Mouse (Mus musculus) right cerebral cortex, postnatal 25 days (tissue): Measurements from ENCODE around the gene Fkbp6.

Source experiments
- DNase-seq: peaks from one replicate; pipeline ENCODE4 v3.0.0; 2022

Gene Fkbp6

DNA sequence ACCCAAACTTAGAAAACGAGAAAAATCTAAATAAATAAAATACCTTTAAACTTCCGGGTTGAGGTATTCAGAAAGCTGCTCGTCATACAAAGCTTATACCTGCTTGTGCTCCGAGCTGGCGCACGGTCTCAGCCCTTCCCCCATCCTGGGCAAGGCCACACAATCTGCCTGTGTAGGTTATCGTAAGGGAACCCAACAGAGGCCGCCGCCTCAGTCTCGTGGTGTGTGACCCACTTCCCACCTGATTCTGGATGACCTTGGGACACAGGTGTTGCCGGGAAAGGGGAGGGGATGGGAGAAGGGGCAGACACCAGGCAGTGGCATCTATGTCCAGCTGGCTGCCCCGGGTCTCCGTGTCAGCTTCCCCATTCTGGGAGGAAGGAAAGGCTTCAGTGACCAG is 1.8 kb upstream of the Fkbp6 start:
- no peak for DNase-seq

DNA sequence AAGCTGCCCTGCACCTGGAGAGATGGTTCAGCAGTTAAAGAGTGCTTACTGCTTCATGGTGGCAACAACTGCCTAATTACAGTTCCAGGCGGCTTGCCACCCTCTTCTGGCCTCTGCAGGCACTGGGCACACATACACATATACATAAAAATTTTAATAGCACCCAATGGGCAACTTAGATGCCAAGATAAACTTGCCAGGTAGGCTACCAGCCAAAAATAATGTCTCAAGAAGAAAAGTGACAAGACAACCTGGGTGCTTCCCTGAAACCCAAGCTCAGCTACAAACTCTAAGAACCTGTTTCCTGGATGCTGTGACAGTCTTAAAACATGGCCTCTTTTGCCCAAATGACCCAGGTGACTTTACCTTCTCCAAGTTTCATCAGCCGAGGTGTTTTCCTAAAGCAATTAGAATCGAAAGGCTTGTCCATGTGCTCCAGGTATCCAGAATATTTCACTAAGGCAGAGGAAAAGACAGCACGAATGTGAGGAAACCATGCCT is 2.3 kb downstream of the Fkbp6 start:
- DNase-seq: no peak

DNA sequence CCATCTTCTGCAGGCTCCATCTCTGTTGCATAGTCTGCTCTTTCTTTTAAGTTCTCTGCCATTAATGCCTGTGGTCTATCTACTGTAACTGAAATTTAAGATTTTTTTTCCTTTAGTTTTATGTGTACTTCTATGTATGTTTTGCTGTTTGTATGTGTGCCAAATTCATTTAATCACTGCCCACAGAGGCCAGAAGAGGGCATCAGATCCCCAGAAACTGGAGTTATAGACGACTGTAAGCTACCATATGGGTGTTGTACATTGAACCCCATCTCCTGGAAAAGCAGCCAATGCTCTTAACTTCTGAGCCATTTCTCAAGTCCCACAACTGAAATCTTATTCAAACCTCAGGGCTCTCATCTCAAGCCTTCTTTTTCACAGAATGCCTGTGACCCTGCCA is 3.4 kb downstream of the Fkbp6 start:
- DNase-seq: no peak

DNA sequence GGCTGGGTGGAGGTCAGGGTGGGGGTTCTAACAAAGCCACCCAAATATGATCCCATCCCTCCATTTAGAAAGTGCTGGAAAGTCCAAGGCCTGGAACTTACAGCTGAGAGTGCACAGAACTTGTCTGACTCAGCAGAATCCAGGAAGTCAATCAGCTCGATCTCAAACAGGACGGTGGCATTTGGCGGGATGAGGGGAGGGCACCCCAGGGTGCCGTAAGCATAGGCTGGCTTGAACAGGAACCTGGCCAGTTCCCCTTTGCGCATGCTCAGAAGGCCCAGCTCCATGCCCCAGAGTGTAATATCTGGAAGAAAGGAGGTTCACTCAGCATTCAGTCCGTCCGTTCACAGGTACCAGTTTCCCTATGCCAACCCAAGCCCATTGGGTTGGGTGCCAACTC is 3.9 kb downstream of the Fkbp6 start:
- no peak for DNase-seq

DNA sequence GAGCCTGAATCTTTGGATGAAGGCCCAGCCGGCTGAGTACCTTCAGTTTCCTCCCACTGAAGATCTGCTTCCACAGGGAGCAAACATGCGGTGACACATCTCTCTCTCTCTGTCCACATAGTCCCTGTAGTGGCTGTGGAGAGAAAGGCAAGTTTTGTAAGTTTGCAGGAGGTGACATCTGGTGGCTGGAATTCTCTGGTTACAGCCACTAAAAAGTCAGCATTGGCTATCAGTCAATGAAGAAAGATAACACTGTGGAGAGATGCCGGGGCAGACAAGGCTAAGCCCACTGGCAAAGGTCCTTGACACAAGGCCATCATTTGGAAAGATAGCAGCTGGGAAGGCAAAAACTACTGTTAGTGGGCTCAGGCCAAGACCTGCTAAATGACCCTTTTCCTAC is 12.3 kb downstream of the Fkbp6 start:
- no peak for DNase-seq

DNA sequence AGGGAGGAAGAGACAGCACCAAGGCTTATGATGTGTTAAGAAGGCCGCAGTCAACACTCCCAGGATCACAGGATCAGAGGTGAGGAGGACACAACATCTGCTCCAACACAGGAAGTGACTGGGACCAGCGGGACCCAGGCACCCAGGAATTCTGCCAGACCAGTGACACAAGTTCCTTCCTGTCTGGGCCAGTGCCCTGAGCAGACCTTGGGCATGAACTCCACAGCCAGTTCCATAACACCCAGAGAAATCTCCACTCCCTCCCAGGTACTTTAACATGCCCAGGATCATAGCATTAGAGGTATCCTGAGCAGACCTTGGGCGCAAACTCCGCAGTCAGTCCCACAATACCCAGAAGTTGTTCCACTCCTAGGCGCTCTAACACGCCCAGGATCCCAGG is 18.7 kb downstream of the Fkbp6 start:
- DNase-seq: no peak

DNA sequence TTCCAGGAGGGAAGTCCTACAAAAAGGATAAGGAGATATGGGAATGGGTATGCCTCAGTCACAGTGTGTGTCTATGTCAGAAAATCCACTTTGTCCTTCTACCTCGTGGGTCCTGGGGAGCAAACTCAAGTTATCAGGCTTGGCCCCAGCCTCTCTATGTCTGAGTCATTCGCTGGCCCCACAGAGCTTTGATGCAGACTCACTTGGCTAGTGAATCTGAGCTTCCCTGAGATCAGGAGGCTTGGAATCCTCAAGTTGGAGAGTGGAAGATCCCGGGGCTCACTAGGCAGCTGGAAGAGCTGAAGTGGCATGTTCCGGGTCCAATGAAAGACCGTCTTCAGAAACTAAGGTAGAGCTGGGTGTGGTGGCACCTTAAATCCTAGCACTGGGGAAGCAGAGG is 19.6 kb downstream of the Fkbp6 start:
- DNase-seq: no peak

DNA sequence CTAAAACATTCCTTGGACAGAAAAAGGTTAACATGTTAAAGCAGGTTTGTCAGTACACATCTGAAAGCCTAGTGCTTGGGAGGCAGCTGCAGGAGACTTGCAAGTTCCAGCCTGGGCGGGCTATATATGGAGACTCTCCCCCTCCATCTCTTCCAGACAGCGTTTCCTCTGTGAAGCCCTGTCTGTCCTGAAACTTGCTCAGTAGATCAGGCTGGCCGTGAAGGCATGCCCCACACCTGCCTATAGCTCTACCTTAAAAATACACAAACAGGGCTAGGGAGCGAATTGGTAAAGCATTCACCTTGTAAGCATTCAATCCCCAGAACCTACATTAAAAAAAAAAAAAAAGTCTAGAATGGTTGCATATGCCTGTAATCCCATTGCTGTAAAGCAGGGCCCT is 20.4 kb downstream of the Fkbp6 start:
- no peak for DNase-seq

DNA sequence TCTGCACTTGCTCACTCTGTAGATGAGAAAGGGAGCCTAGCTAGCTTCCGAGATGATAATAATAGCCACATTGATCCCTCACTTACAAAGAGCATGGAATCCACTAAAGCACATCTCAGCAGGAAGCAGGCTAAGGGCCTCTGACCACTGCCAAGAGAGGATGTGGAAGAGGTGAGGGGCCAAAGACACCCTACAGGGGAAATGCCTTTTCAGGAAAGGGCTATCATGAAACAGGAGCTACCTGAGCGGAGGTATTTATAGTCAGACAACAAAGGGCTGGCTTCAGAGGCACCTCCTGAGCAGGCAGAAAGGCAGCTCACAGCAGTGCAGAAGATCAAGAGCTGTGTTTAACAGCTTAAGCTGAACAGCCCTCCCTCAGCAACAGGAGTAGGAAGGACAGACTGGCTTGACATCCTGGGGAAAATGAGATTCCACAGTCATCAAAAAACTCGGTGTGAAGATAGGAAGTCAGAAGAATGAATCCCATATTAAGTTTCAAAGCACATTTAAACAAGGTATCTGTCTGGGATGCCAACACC is 23.7 kb downstream of the Fkbp6 start:
- no peak for DNase-seq

DNA sequence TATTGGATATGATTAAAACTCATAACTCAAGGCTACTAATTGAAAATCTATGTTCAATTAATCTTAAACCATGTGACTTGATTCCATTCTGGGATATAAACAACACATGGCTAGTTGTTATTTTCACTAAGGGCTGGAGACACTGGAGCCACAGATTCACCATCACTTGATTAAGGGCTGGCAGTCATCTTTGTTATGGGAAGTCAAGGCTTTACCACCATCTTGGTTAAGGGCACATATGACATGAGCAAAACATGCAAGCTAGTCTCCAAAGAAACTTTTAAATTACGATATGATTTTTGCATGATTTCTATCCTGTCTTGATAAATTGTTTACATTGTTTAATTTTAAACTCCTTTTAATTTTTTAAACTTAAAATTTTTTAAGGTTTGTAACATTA is 27.6 kb downstream of the Fkbp6 start:
- no peak for DNase-seq

DNA sequence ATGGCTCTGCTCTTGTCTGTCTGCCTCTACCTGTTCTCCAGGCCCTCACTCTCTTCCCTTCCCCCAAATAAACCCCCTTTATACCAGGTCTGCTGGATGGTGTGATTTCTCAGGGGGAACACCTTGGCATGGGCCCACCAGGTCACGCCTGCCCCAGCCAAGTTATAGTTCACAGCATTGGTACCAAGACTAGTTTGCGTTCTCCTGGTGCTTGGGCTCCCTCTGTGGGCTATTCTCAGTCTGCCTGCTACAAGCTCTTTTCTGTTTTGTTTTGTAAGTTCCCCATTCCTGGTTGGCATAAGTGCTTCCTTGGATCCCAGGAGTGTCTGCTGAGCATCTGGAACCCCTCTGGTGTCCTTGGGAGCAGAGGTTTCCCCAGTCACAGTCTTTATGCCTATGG is 30.0 kb downstream of the Fkbp6 start:
- no peak for DNase-seq

DNA sequence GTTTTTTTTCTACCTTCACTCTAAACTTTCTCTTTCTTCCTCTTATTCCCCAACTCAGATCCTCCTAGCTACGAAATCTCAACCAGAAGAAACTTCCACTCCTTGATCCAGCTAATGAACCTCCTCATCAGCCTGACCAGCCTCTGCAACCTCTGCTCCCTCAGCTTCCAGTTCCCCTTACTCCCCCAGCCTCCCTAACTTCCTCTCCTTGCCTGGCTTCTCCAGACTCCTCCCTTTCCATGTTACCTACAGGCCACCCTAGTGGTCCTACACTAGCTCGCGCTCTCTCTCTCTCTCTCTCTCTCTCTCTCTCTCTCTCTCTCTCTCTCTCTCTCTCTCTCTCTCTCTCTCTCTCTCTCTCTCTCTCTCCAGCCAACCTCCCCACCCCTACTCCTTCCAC is 33.7 kb downstream of the Fkbp6 start:
- DNase-seq: no peak

DNA sequence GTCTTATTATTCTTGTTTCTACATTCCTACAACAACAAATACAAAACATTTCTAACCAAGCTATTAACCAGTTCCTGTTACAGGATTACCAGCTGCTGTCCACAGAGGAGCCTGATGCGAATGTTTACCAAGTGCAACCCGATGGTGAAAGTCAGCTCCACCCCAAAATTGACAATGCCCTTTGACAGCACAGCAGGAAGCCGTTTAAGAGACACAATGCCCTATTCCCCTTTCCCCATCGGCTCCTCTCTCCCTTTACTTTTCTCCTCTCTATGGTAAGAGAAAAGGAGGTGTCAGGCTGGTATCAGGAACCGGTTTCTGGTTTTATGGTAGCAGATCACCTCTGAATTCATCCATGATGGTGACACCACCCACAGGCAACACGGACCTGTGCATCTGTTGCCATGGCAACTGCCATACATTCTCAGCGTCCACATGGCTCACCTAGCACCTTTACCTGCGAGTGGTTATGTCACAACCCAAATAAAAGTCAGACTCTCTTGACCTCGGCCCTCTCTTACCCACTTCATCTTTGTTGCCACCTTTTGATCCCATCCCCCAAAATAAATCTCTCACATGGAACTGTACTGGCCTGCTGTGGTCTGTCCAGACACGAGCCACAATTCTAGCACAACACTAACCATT is 43.4 kb downstream of the Fkbp6 start:
- no peak for DNase-seq

DNA sequence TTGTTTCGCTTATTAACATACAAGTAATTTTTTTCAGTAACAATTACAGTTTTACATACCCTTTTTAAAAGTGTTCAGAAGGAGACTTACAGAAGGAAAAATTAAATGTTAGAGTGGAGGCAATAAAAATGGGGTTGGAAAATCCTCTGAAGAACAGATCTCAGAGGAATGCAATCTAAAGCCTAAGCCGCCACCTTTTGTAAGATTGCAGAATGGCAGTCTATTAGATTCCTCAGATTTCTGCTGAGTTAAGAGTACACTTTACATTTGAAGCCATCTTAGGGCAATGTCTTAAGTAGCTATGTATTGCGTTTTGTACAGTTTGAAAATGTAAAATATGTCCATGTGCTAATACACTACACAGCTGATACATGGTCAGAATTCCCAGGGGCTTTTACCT is 47.4 kb downstream of the Fkbp6 start:
- DNase-seq: no peak

DNA sequence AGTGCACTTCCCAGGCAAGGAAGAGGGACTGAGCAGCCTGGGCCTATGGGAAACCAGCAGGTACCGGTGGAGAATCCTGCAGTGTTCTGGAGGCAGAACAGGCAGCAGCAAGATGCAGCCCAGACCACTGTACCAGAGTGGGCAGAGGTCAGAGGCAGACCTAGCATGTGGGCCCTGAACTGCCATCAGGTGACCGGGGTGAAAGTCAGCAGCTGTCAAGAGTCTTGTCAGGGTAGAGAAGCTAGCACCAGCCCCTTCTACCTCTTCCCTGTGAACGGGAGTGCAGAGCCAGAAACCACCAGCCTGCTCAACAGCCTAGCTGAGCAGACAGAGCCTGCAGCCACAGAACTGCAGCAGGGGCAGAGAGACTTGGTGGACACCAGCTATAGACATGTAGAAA is 47.9 kb downstream of the Fkbp6 start:
- DNase-seq: no peak

DNA sequence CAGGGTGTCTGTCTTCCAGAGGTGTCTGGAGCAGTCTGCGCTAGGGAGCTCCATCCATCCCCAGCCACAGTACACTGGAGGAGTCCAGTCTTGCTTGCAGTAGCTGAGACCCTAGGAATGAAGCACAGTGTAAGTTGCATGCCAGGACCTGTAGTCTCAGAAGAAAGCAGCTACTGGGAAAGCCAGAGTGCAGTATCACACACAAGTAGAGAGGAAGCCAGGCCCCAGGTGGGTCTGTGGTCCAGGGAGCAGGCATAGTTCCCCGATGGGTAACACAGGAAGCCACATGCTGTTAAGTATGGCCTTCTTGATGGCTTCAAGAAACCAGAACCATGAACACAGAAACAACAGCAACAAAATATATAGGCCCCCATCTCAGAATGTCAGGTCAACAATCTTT is 57.8 kb downstream of the Fkbp6 start:
- no peak for DNase-seq

DNA sequence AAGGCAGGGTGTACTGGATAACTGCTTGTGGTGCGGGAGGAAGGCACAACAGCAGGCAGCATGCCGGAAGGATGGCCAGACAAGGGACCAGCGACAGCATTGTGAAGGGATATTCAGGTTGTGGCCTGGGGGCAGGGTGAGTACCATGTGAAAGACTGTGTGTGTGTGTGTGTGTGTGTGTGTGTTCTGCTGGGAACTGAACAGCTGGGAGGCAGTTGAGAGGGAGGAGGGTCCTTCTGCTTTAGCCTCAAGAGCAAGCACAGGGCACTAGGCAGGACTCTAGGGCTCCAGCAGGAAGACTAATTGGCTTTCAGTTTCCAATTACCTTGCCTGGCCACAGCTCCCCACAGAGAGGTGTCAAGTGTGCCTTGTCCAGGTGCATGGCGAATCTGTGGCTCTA is 58.7 kb downstream of the Fkbp6 start:
- DNase-seq: no peak

DNA sequence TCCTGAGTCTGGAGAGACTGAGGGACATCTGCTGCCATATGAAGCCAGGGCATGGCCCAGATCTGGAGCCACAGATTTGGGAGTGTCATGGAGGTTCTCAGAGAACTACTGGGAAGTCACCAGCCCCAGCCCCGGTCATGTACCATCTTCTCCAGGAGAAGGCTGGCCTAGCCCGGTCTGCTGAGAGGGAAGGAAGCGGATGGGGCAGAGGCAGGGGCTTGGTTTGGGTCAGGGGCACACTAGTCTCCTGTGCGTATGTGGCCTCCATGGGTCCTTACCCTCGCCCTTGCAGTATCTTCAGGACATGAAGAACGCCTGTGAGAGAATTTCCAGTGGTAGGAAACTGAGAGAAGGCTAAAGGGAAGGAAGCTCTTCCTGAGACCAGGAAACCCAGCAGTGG is 59.1 kb downstream of the Fkbp6 start:
- no peak for DNase-seq

DNA sequence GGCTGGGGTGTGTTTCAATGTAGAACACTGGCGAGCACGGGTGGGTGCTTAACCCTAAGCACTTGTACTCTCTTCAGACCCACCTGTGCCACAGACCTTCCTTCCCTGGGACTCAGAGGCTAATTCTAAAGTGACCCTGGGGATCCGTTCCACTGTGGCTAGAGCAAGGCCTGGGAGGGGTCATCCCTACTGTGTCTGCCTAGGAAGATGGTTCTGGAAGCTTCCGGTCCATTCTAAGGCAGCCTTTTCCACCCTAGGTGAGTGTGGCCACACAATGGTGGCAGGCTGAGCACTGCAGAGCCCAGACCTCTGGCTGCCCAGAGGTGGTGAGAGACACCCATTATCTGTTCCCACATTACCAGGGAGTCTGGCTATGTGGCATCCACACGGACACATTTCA is 62.9 kb downstream of the Fkbp6 start:
- no peak for DNase-seq

DNA sequence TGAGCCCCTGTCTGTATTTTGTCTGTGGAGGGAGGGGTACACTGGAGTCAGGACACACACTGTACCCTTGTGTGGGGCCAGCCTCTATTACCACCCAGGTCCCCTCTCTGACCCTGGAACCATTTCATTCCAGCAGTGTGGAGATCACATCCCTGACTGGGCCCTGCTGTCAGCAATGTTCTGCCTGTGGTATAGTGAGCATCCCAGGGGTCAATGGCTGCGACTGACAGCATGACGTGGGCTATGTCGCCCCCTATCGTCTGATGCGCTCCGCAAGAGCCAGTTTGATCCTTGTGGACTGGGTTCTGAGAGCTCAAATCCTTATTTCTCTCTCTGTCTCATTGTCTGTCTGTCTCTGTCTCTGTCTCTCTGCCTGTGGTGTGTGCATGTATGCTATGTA is 63.7 kb downstream of the Fkbp6 start:
- peak; percentile 69 for DNase-seq

DNA sequence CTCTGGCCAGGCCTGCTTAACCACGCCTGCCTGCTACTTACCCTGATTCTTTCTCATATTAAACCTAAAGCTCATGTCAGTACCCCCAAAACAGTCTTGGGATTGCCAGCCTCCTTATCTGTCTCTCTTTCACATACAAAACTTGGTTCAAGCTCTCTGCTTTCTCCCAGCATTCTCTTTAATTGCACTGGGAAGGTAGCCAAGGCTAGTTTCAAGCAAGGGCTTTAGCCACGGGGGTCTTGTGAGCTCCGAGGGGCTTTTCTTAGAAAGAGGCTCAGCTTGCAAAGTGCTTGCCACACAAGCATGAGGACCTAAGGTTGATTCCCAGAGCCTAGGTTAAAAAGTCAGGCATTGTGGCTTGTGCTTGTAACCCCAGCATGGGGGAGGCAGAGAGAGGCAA is 64.6 kb downstream of the Fkbp6 start:
- no peak for DNase-seq

DNA sequence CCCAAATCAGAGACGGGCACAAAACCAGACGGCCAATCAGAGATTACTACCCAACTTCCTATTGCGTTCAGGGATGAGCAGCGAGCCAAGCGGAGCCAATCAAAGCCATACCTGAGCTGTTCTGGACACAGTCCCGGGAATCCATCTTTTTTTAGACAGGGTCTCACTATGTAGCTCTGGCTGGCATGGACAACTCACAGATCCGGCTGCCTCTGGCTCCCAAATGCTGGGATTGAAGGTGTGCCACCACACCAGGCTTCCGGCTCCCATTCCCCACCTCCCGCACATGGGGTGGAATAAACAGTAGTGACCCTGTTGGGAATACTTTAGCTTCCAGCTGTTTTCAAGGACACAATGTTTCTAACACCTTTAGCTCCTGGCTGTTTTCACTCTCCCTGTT is 69.6 kb downstream of the Fkbp6 start:
- DNase-seq: no peak

DNA sequence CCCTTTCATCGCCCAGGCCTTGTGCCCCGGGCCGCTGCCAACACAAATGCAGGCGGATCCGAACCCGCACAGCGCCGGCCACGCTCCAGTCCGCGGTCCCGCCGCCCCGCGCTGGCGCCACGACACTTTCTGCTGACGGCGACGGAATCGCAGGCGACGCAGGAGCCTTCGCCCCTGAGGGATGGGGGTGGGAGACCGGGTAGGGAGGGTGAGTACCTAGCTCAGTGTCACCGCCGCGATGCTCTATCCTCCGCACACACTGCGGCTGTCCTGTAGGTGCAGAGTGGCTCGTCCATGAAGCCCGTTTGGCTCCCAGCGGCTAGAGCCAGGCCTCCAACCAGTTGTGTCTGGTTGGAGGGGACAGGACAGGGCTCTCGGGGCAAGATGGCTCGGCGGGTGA is 73.2 kb downstream of the Fkbp6 start:
- no peak for DNase-seq

DNA sequence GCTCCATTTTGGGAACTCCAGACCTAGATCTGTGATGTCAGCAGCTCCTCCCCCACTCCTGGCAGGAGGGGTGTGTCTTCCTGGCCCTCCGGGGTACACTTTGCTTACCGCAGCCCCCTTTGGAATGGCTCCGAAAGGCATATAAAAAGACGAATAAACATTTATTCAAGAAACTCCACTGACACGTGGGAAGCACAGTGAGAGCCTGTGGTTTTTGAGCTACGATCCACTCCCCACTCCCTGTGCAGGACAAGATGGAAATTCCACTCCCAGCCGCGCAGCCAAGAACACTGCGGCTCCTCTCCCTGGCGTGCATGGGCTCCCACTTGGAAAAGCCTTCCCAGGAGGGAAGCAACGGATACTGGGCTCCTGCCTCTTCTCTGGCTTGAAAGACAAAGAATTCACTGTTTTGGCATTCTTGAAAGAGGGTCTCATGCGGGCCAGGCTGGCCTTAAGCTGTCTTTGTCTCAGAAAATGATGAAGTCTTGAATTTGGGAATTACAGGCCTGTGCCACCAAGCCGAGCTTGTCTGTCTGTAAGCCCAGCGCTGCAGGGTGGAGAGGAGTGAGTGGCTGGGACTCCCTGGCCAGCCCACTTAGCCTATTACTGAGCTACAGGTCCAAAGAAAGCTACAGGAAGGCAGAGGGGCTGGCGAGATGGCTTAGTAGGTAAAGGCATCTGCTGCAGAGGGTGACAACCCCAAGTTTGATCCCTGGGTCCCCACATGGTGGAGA is 75.0 kb downstream of the Fkbp6 start:
- no peak for DNase-seq
